Mouse (Mus musculus) MN1 (cell line): ENCODE measurements around the gene Ptprg.

Experiments
- DNase-seq: peaks from one replicate; pipeline ENCODE4 v3.0.0-alpha.2; 2016; ENCODE audit warnings: low spot score

Ptprg gene

GRCm38 (mm10) chr14:11553273-11553665 lies at the start of gene Ptprg:
Ptprg (plus strand) TSS chr14:11553532.
- DNase-seq = peak; percentile 77

GRCm38 (mm10) chr14:11503803-11504365 lies 49.4 kb upstream of the Ptprg start:
- no peak for DNase-seq

GRCm38 (mm10) chr14:11510173-11510572 lies 43.2 kb upstream of the Ptprg start:
- DNase-seq = peak; percentile 5

- no peak for DNase-seq
These were observed 34.2 kb upstream of the Ptprg start for GRCm38 (mm10) chr14:11519171-11519570.

- no peak for DNase-seq
These were observed 30.3 kb upstream of the Ptprg start for GRCm38 (mm10) chr14:11523052-11523451.

GRCm38 (mm10) chr14:11529591-11529990 lies 23.7 kb upstream of the Ptprg start:
- no peak for DNase-seq

GRCm38 (mm10) chr14:11534456-11534855 lies 18.9 kb upstream of the Ptprg start:
- DNase-seq = no peak

- DNase-seq = no peak
These were observed 17.2 kb upstream of the Ptprg start for GRCm38 (mm10) chr14:11536121-11536520.

- no peak for DNase-seq
These were observed 1.4 kb upstream of the Ptprg start for GRCm38 (mm10) chr14:11551892-11552291.

- DNase-seq = no peak
These were observed 635 bp upstream of the Ptprg start for GRCm38 (mm10) chr14:11552521-11553272.

GRCm38 (mm10) chr14:11553679-11554305 lies 460 bp downstream of the Ptprg start:
- peak; percentile 55 for DNase-seq

- peak; percentile 53 for DNase-seq
These were observed 1.1 kb downstream of the Ptprg start for GRCm38 (mm10) chr14:11554306-11555041.

GRCm38 (mm10) chr14:11555061-11555501 lies 1.7 kb downstream of the Ptprg start:
- DNase-seq = peak; percentile 28

- DNase-seq = no peak
These were observed 2.4 kb downstream of the Ptprg start for GRCm38 (mm10) chr14:11555521-11556355.

- no peak for DNase-seq
These were observed 3.2 kb downstream of the Ptprg start for GRCm38 (mm10) chr14:11556356-11557130.

- no peak for DNase-seq
These were observed 5.2 kb downstream of the Ptprg start for GRCm38 (mm10) chr14:11558496-11558895.

- no peak for DNase-seq
These were observed 7.4 kb downstream of the Ptprg start for GRCm38 (mm10) chr14:11560641-11561232.

- no peak for DNase-seq
These were observed 8.1 kb downstream of the Ptprg start for GRCm38 (mm10) chr14:11561397-11561796.

GRCm38 (mm10) chr14:11562870-11563269 lies 9.5 kb downstream of the Ptprg start:
- no peak for DNase-seq

GRCm38 (mm10) chr14:11563656-11564055 lies 10.3 kb downstream of the Ptprg start:
- no peak for DNase-seq
